Mouse (Mus musculus): ENCODE measurements around the gene Creld2.

DNA sequence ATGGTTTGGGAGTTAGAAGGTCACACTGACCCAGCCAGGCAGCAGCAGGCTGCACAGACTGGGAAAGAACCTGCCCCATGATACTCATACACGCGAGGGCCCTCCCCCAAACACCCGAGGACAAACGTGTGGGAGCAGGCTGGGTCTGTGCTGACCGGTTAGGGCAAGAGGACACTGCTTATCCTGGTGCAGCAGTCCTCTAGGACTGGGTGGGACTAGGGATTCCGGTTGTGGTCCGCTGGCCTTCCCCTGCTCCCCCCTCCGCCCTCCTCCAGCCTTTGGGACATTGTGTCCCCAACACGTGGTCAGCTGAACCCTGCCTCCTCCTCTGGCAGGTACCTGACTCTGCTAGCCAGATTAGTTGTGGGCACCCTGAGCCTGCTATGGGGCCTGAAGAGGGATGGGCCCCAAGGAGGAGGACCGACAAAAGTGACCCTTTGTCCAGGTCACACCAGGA is 56.2 kb downstream of the Creld2 start:
- TF ChIP-seq POLR2A (IDR thresholded peaks at IDR 0.05; ENCODE audit: extremely low read depth, insufficient read depth, low read length) (no peak), CTCF (IDR thresholded peaks at IDR 0.05; ENCODE audit: low read depth, low read length) (no peak)

Measured in liver, adult 2 months (tissue).